Mouse (Mus musculus): ENCODE measurements around the gene 9930111J21Rik2.

- TF ChIP-seq CTCF (IDR thresholded peaks at IDR 0.05; ENCODE audit: borderline replicate concordance, control insufficient read depth, extremely low read depth, insufficient read depth, low read length, poor library complexity) = no peak
- TF ChIP-seq POLR2A (IDR thresholded peaks at IDR 0.05; ENCODE audit: control insufficient read depth, extremely low read depth, insufficient read depth, low read length, poor library complexity) = no peak; the same call in 1 of the 2 replicates
Measured at GRCm38 (mm10) chr11:49086858-49087361, 35.9 kb upstream of the 9930111J21Rik2 start.
